Comparison of ENCODE assay signal across 13 mouse cellular contexts in the genomic region with DNA sequence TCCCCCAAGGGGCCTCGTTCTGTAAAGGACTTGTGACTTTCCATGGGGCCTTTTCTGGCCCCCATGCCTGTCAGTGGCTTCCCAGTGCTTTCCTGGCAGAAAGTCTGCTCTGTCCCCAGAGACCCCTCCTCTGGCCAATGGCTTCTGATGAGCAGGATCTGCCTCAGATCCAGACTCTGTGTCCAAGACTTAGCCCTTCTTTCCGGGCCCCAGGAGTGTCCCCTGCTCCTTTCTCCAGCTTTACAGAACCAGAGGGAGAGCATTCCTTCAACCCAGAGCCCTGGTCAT. TPM values are rescaled to one million over a fixed set of nuclear protein-coding genes. Genes with fewer than 3 reads are reported as not detected.
DNase-seq lines count a peak whose midpoint lies in the region; ATAC-seq and TF ChIP-seq lines count a peak whose summit lies in the region.
"Had no signal": no experiment of that assay in that cellular context is flagged by ENCODE, and none has a peak within 500 bp of the region (broad histone marks: within the 10 kb centered on the region; RNA-seq: fewer than 3 reads in every experiment).

No protein-coding gene starts in this region.

- WGBS in midbrain, embryonic 10.5 days, result 34% methylated on average over 2 of the region's 2 CpGs
- WGBS in midbrain, embryonic 16.5 days, result 31% methylated on average over 2 of the region's 2 CpGs
- 30% methylated on average over 2 of the region's 2 CpGs for WGBS in stomach, postnatal 0 days

- H3K4me1 ChIP-seq in midbrain, embryonic 10.5 days, result peaks cover 19% of the 10 kb centered on the region
- H3K4me1 ChIP-seq in midbrain, embryonic 16.5 days (ENCODE audit: control insufficient read depth, insufficient read depth, low read length), result peaks cover 6% of the 10 kb centered on the region
- no peaks in the 10 kb centered on the region; the same call in none of the 2 replicates for H3K4me1 ChIP-seq in stomach, postnatal 0 days (replicated peaks; ENCODE audit: control insufficient read depth, insufficient read depth)

- no peak for ATAC-seq in midbrain, embryonic 16.5 days
- no peak for ATAC-seq in stomach, postnatal 0 days (ENCODE audit: low FRiP score, low TSS enrichment)

- peak overlapping the region; percentile 52 for H3K27ac ChIP-seq in midbrain, embryonic 10.5 days (replicated peaks)
- H3K27ac ChIP-seq in midbrain, embryonic 16.5 days (ENCODE audit: low read length), result no peak overlapping the region
- peak overlapping the region; percentile 49; the same call in 1 of the 2 replicates for H3K27ac ChIP-seq in stomach, postnatal 0 days (replicated peaks)
- H3K27ac ChIP-seq: liver, embryonic 13.5 days had no signal

- H3K4me3 ChIP-seq in midbrain, embryonic 10.5 days, result no peak overlapping the region
- H3K4me3 ChIP-seq in midbrain, embryonic 16.5 days (ENCODE audit: low read depth, low read length), result no peak overlapping the region
- no peak overlapping the region for H3K4me3 ChIP-seq in stomach, postnatal 0 days (ENCODE audit: low read depth, low read length)
- H3K4me3 ChIP-seq: liver, embryonic 13.5 days had no signal

- intact Hi-C loops in heart, postnatal 25 days (cut with DNase I), result loop anchor here (5.0 kb wide), 1 partner anchor 83 kb away; a partner anchor contains a TSS
- intact Hi-C loops in heart, postnatal 10 days (cut with DNase I), result loop anchor here (2.0 kb wide), 1 partner anchor 81 kb away; no protein-coding TSS in a partner anchor

- no peak overlapping the region for H3K9ac ChIP-seq in midbrain, embryonic 16.5 days (ENCODE audit: low read depth, low read length)
- no peak overlapping the region for H3K9ac ChIP-seq in stomach, postnatal 0 days (ENCODE audit: low read length)
- H3K9ac ChIP-seq: liver, embryonic 13.5 days had no signal

- H3K36me3 ChIP-seq in midbrain, embryonic 10.5 days, result no peaks in the 10 kb centered on the region
- H3K36me3 ChIP-seq in midbrain, embryonic 16.5 days (ENCODE audit: control insufficient read depth, insufficient read depth, low read length), result no peaks in the 10 kb centered on the region
- H3K36me3 ChIP-seq in stomach, postnatal 0 days (ENCODE audit: control insufficient read depth, insufficient read depth, low read length), result no peaks in the 10 kb centered on the region
- H3K36me3 ChIP-seq: liver, embryonic 13.5 days had no signal

- TF ChIP-seq EP300 in stomach, postnatal 0 days (optimal IDR thresholded peaks at IDR 0.05), result no peak

- no peaks in the 10 kb centered on the region for H3K27me3 ChIP-seq in midbrain, embryonic 10.5 days (ENCODE audit: low read depth, poor library complexity, severe bottlenecking)
- no peaks in the 10 kb centered on the region for H3K27me3 ChIP-seq in midbrain, embryonic 16.5 days (ENCODE audit: control insufficient read depth, insufficient read depth, low read depth, low read length)
- H3K27me3 ChIP-seq in stomach, postnatal 0 days (ENCODE audit: control insufficient read depth, insufficient read depth, low read length), result no peaks in the 10 kb centered on the region
- H3K27me3 ChIP-seq: liver, embryonic 13.5 days had no signal

- no peaks in the 10 kb centered on the region for H3K9me3 ChIP-seq in midbrain, embryonic 10.5 days (replicated peaks)
- H3K9me3 ChIP-seq in midbrain, embryonic 16.5 days (replicated peaks; ENCODE audit: control insufficient read depth, low read length, poor library complexity, severe bottlenecking), result no peaks in the 10 kb centered on the region
- no peaks in the 10 kb centered on the region for H3K9me3 ChIP-seq in stomach, postnatal 0 days (ENCODE audit: control insufficient read depth, low read length)
- H3K9me3 ChIP-seq: liver, embryonic 13.5 days had no signal

- DNase-seq in heart, adult 11 months, result peak; percentile 98
- DNase-seq in heart, postnatal 25 days (ENCODE audit: low spot score), result no peak
- no peak for DNase-seq in midbrain, embryonic 10.5 days (ENCODE audit: low spot score)
- peak; percentile 53 to 65 for DNase-seq in heart, postnatal 10 days
- DNase-seq in stomach, postnatal 0 days (ENCODE audit: low spot score), result no peak
- no peak for DNase-seq in liver
- no peak for DNase-seq in adrenal gland, postnatal 36 days
- DNase-seq: cerebellum, postnatal 36 days; liver, embryonic 13.5 days; thymus, postnatal 36 days had no signal

- no peak for TF ChIP-seq CTCF in stomach, postnatal 0 days (IDR thresholded peaks at IDR 0.05; ENCODE audit: low read depth)

- no peak overlapping the region for H3K4me2 ChIP-seq in midbrain, embryonic 16.5 days (ENCODE audit: low read length)
- H3K4me2 ChIP-seq in stomach, postnatal 0 days (replicated peaks; ENCODE audit: low read depth), result no peak overlapping the region
- H3K4me2 ChIP-seq: liver, embryonic 13.5 days had no signal

RNA-seq across cellular contexts. Expression of a gene that starts 5.2 kb away (rescaled TPM):
- not detected for total RNA-seq in heart, postnatal 25 days (2021)
- polyA plus RNA-seq in midbrain, embryonic 10.5 days (2016; fragmentation: Nextera tagmentation; extraction: Ambion mirVana), result not detected in 2 replicates
- polyA plus RNA-seq in midbrain, embryonic 16.5 days (2015; fragmentation: Nextera tagmentation; extraction: Ambion mirVana), result 0.21 TPM in 1 of 2 replicates, not detected in the other
- total RNA-seq in heart, postnatal 10 days (2021), result under 1 TPM in 1 of 2 experiments, not detected in 1; 0.24 TPM
- polyA plus RNA-seq in stomach, postnatal 0 days (2015; fragmentation: Nextera tagmentation; extraction: Ambion mirVana), result not detected in 2 replicates
- under 1 TPM in 1 of 2 experiments, not detected in 1; 0.86 TPM for total RNA-seq in adrenal gland, postnatal 36 days (2021)
- total RNA-seq: hematopoietic stem cell, adult 5-6 weeks; megakaryocyte, adult 5-6 weeks had no signal

RNA-seq across cellular contexts. Expression of a gene that starts 24.4 kb away (rescaled TPM):
- total RNA-seq in heart, postnatal 25 days (2021), result 1 to 10 TPM; 3.9 to 5.4 TPM
- polyA plus RNA-seq in midbrain, embryonic 10.5 days (2016; fragmentation: Nextera tagmentation; extraction: Ambion mirVana), result 7.2 and 9.3 TPM in 2 replicates
- polyA plus RNA-seq in midbrain, embryonic 16.5 days (2015; fragmentation: Nextera tagmentation; extraction: Ambion mirVana), result 4.3 and 4.5 TPM in 2 replicates
- total RNA-seq in heart, postnatal 10 days (2021), result 1 to 10 TPM; 5.4 to 7.6 TPM
- 4.7 and 5.0 TPM in 2 replicates for polyA plus RNA-seq in stomach, postnatal 0 days (2015; fragmentation: Nextera tagmentation; extraction: Ambion mirVana)
- total RNA-seq in adrenal gland, postnatal 36 days (2021), result 10 to 100 TPM in 1 of 2 experiments, 1 to 10 TPM in 1; 7.1 to 10.7 TPM

RNA-seq across cellular contexts. Expression of a gene that starts 51.8 kb away (rescaled TPM):
- total RNA-seq in heart, postnatal 25 days (2021), result 10 to 100 TPM; 41.7 to 44.4 TPM
- polyA plus RNA-seq in midbrain, embryonic 10.5 days (2016; fragmentation: Nextera tagmentation; extraction: Ambion mirVana), result 72.3 and 78.2 TPM in 2 replicates
- polyA plus RNA-seq in midbrain, embryonic 16.5 days (2015; fragmentation: Nextera tagmentation; extraction: Ambion mirVana), result 71.3 and 74.9 TPM in 2 replicates
- total RNA-seq in heart, postnatal 10 days (2021), result 10 to 100 TPM; 58.0 to 59.9 TPM
- 51.0 and 51.2 TPM in 2 replicates for polyA plus RNA-seq in stomach, postnatal 0 days (2015; fragmentation: Nextera tagmentation; extraction: Ambion mirVana)
- total RNA-seq in adrenal gland, postnatal 36 days (2021), result 100 to 1,000 TPM in 1 of 2 experiments, 10 to 100 TPM in 1; 83.3 to 110 TPM

Comparison
In these comparisons a context has a peak if more than half of its experiments do, and no peak if none do; other contexts are left out.
1. DNase-seq: peak in heart, adult 11 months (single experiment) and heart, postnatal 10 days (2 of 2); none in heart, postnatal 25 days (single experiment), midbrain, embryonic 10.5 days (single experiment), stomach, postnatal 0 days (single experiment), liver (single experiment) and adrenal gland, postnatal 36 days (0 of 2).